Mouse (Mus musculus): ENCODE results near the gene Slc2a12. TPM values are rescaled to one million over a fixed set of nuclear protein-coding genes. Genes with fewer than 3 reads are reported as not detected.

Gene Slc2a12
- total RNA-seq (2014; rRNA removed) = 8.1 and 10.0 TPM in 2 replicates
- 7.9 and 8.5 TPM in 2 replicates for polyA plus RNA-seq (2015; fragmentation: Nextera tagmentation; extraction: Ambion mirVana)

GRCm38 (mm10) chr10:22644853-22645491 lies at the start of gene Slc2a12:
TSS of gene Slc2a12 (plus strand) at chr10:22645011.
- ATAC-seq = peak; percentile 94
- under 1% methylated on average over 40 of the region's 40 CpGs for WGBS
- DNase-seq (ENCODE audit: low spot score) = peak; percentile 82
- no peaks in the 10 kb centered on the region for H3K9me3 ChIP-seq (ENCODE audit: low read length)
- peak within 1 kb of the TSS; percentile 78 for H3K27ac ChIP-seq
- H3K9ac ChIP-seq (replicated peaks; ENCODE audit: low read length) = peak within 1 kb of the TSS; percentile 52
- H3K4me1 ChIP-seq (ENCODE audit: insufficient read depth, low read length) = no peaks in the 10 kb centered on the region
- peak; percentile 55 for TF ChIP-seq CTCF (IDR thresholded peaks at IDR 0.05; ENCODE audit: low read depth)
- H3K4me2 ChIP-seq (ENCODE audit: low read depth, low read length) = peak within 1 kb of the TSS; percentile 89
- peak within 1 kb of the TSS; percentile 61 for H3K4me3 ChIP-seq (ENCODE audit: low read length)
- H3K36me3 ChIP-seq (ENCODE audit: insufficient read depth, low read length) = no peaks in the 10 kb centered on the region
- no peaks in the 10 kb centered on the region for H3K27me3 ChIP-seq (ENCODE audit: insufficient read depth, low read length)

DNA sequence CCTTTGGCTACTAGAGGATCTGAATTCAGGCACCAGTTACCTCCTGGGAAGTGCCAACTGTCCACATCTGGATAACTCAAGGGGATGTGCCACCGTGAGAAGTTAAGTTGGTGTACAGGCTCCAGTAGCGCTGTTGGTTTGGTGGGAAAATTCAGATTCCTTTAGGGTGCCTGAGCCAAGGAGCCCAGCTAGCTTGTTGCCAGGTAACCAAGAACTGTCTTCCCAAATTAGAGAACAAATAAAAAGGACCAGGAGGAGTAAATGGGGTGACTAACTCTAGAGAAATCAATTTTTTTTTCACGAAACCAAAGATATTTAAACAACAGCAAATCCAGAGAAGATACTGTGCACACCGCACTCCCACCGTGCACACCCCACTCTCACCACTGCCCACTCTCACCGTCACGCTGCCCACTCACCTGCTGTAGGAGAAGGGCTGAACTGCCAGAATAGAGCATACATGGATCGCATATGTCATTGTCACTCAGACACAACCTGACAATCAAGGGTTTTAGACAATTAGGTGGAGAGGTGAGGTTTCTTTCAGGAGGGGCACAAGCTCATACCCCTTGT lies 45.8 kb upstream of the Slc2a12 start:
- no peaks in the 10 kb centered on the region for H3K27me3 ChIP-seq (ENCODE audit: insufficient read depth, low read length)
- no peak for TF ChIP-seq CTCF (IDR thresholded peaks at IDR 0.05; ENCODE audit: low read depth)
- no peak overlapping the region for H3K4me2 ChIP-seq (ENCODE audit: low read depth, low read length)
- H3K4me1 ChIP-seq (ENCODE audit: insufficient read depth, low read length) = no peaks in the 10 kb centered on the region
- no peak for DNase-seq (ENCODE audit: low spot score)
- peak; percentile 38; the same call in 1 of the 2 replicates for ATAC-seq
- H3K9me3 ChIP-seq (ENCODE audit: low read length) = no peaks in the 10 kb centered on the region
- H3K27ac ChIP-seq = no peak overlapping the region
- H3K4me3 ChIP-seq (ENCODE audit: low read length) = no peak overlapping the region
- no peaks in the 10 kb centered on the region for H3K36me3 ChIP-seq (ENCODE audit: insufficient read depth, low read length)
- 77% methylated on average over 8 of the region's 8 CpGs for WGBS
- H3K9ac ChIP-seq (replicated peaks; ENCODE audit: low read length) = no peak overlapping the region

DNA sequence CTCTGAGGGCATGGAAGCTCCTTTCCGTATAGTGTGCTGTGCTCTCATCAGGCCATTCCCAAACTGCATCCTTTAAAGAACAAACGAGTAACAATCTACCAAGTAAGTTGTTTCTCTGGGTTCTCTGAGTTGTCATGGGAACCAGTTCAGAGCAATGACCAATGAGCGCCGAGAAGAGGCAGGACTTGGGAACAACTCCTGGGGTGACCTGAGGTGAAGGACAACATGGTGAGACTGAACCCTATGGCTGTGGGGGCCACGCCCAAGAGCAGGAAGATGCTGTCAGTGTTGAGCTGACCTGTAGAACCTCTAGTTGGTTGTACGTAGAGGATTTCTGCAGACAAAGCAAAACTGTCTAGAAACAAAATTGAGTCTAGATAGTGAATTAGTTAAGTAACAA lies 43.8 kb upstream of the Slc2a12 start:
- Histone ChIP-seq H3K36me3 (ENCODE audit: insufficient read depth, low read length) (no peaks in the 10 kb centered on the region), H3K4me2 (ENCODE audit: low read depth, low read length) (no peak overlapping the region), H3K9me3 (ENCODE audit: low read length) (no peaks in the 10 kb centered on the region), H3K27me3 (ENCODE audit: insufficient read depth, low read length) (no peaks in the 10 kb centered on the region), H3K27ac (no peak overlapping the region), H3K4me1 (ENCODE audit: insufficient read depth, low read length) (no peaks in the 10 kb centered on the region), H3K9ac (replicated peaks; ENCODE audit: low read length) (no peak overlapping the region), H3K4me3 (ENCODE audit: low read length) (no peak overlapping the region)
- no peak for TF ChIP-seq CTCF (IDR thresholded peaks at IDR 0.05; ENCODE audit: low read depth)
- DNase-seq (ENCODE audit: low spot score) (no peak), ATAC-seq (no peak)
- WGBS = 86% methylated on average over 6 of the region's 6 CpGs

DNA sequence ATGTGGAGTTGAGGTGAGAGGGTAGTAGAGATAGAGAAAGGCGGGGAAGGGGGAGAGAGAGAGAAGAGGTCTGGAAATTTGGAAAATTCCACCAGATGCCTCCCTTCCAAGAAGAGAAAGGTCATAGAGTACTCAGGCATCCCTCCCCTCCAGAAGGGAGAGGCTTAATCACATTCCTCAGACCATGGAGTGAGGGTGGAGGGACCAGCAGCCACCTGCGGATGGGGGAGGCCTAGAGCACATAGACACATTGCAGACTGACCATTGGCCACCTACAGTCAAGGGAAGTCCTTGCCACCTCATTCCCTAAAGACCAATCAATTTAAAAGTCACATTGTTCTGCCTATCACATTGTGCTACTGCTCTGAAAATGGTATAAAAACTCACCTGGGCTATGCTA lies 40.0 kb upstream of the Slc2a12 start:
- H3K4me3 ChIP-seq (ENCODE audit: low read length) = no peak overlapping the region
- no peak overlapping the region for H3K9ac ChIP-seq (replicated peaks; ENCODE audit: low read length)
- TF ChIP-seq CTCF (IDR thresholded peaks at IDR 0.05; ENCODE audit: low read depth) = no peak
- 86% methylated on average over 2 of the region's 2 CpGs for WGBS
- no peaks in the 10 kb centered on the region for H3K36me3 ChIP-seq (ENCODE audit: insufficient read depth, low read length)
- H3K27ac ChIP-seq = no peak overlapping the region
- H3K9me3 ChIP-seq (ENCODE audit: low read length) = no peaks in the 10 kb centered on the region
- no peak overlapping the region for H3K4me2 ChIP-seq (ENCODE audit: low read depth, low read length)
- DNase-seq (ENCODE audit: low spot score) = no peak
- H3K4me1 ChIP-seq (ENCODE audit: insufficient read depth, low read length) = peaks cover 4% of the 10 kb centered on the region; the same call in 1 of the 2 replicates
- H3K27me3 ChIP-seq (ENCODE audit: insufficient read depth, low read length) = no peaks in the 10 kb centered on the region
- ATAC-seq = no peak

DNA sequence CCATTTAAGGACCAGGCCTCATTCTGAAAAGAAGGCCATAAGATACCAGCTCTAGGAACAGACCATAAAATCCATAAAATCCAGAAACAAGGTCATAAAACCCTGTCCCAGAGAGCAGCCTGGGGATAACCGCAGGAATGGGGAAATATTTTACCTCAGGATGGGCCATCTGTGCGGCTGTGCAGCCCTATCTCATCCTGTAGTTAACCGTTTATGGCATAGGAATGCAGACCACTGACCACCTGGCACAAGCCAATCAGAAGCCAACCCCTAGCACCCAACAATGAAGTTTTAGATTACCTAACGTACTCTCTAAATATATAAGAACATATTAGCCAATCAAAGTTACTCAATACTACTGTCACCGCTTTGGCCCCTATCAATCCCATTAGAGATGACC lies 36.5 kb upstream of the Slc2a12 start:
- H3K27me3 ChIP-seq (ENCODE audit: insufficient read depth, low read length) = no peaks in the 10 kb centered on the region
- 74% methylated on average over 5 of the region's 5 CpGs for WGBS
- no peaks in the 10 kb centered on the region for H3K36me3 ChIP-seq (ENCODE audit: insufficient read depth, low read length)
- DNase-seq (ENCODE audit: low spot score) (no peak), ATAC-seq (no peak)
- TF ChIP-seq CTCF (IDR thresholded peaks at IDR 0.05; ENCODE audit: low read depth) = no peak
- no peaks in the 10 kb centered on the region for H3K9me3 ChIP-seq (ENCODE audit: low read length)
- H3K4me1 ChIP-seq (ENCODE audit: insufficient read depth, low read length) = peaks cover 4% of the 10 kb centered on the region; the same call in 1 of the 2 replicates
- H3K27ac ChIP-seq = no peak overlapping the region
- no peak overlapping the region for H3K9ac ChIP-seq (replicated peaks; ENCODE audit: low read length)
- no peak overlapping the region for H3K4me2 ChIP-seq (ENCODE audit: low read depth, low read length)
- no peak overlapping the region for H3K4me3 ChIP-seq (ENCODE audit: low read length)

DNA sequence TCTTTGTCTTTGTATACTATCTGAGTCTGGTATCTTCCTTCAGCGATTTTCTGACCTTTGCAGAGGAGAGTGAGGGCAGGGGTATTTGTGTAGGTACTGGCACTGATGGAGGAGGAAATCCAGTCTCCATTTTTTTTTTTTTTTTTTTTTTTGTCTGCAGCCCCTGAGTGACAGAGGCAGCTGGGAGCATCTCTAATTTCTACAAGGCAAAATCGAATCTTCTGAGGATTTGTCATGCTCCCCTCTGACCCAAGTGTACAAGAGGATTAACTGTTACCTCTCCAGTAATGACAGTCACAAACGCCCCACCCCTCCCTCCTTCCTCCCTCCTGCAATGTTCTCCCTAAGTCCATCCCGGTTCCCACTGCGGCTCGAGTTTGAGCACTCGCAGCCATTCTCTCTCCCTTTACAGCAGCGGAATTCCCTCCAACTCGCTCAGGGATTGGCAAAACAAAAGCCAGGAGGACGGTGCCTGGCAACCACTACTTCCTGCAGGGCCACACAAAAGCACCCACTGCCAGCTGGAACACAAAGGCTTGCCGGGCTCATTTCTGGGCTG lies 35.9 kb upstream of the Slc2a12 start:
- Histone ChIP-seq H3K36me3 (ENCODE audit: insufficient read depth, low read length) (no peaks in the 10 kb centered on the region), H3K9ac (replicated peaks; ENCODE audit: low read length) (peak overlapping the region; percentile 37; the same call in 1 of the 2 replicates), H3K27ac (peak overlapping the region; percentile 21; the same call in 1 of the 2 replicates), H3K9me3 (ENCODE audit: low read length) (no peaks in the 10 kb centered on the region), H3K4me2 (ENCODE audit: low read depth, low read length) (peak overlapping the region; percentile 60), H3K4me3 (ENCODE audit: low read length) (peak overlapping the region; percentile 14; the same call in 1 of the 2 replicates), H3K4me1 (ENCODE audit: insufficient read depth, low read length) (peaks cover 4% of the 10 kb centered on the region; the same call in 1 of the 2 replicates), H3K27me3 (ENCODE audit: insufficient read depth, low read length) (no peaks in the 10 kb centered on the region)
- whole genome bisulfite sequencing = 2% methylated on average over 11 of the region's 11 CpGs
- no peak for TF ChIP-seq CTCF (IDR thresholded peaks at IDR 0.05; ENCODE audit: low read depth)
- DNase-seq (ENCODE audit: low spot score) = peak; percentile 72
- peak; percentile 78 for ATAC-seq

All from hindbrain, postnatal 0 days (tissue).